Mouse (Mus musculus) right cerebral cortex, postnatal 4 days (tissue): ENCODE measurements around the gene Kcnh4.

ENCODE experiments used
- DNase-seq: peaks from one replicate; pipeline ENCODE4 v3.0.0-alpha.2; 2022

The Kcnh4 gene

DNA sequence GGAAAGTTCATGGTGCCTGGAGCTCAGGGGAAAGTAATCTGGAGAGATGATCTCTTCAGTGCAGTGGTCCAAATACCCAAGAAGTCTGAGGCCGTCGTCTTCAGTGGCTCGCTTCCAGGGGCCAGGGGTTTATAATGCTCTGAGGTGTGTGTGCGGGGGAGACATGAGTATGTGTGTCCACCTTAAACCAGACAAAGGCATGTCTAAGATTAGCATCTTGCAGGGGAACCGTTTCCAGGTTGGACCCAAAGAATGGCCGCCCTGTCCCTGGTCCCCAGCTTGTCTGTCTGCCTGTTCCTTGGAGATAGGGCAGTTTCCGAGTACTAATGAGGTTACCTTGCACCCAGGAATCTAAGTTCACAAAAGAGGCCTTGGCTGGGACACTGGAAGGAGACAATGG lies 3.1 kb upstream of the Kcnh4 start, which contains the start of gene Hcrt:
Gene Hcrt, minus strand, starts transcription at position 101 of the 400 bp plus-strand sequence.
- no peak for DNase-seq

DNA sequence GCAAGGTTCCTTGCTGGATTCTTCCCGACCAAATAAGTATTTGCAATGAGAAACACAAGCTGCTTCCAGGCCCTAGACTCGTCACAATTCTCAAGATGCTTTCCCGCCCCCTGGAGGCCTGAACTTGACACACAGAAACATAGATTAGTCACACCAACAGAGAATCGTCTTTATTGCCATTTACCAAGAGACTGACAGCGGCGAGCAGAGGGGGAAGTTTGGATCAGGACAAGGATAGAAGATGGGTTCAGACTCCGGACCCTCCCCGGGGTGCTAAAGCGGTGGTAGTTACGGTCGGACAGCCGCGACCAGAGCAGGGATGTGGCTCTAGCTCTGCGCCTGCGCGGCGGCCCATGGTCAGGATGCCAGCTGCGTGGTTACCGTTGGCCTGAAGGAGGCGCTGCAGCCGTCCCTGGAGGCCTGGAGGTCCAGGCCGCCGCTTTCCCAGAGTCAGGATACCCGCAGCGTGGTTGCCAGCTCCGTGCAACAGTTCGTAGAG lies 1.9 kb upstream of the Kcnh4 start:
- peak; percentile 89 for DNase-seq

DNA sequence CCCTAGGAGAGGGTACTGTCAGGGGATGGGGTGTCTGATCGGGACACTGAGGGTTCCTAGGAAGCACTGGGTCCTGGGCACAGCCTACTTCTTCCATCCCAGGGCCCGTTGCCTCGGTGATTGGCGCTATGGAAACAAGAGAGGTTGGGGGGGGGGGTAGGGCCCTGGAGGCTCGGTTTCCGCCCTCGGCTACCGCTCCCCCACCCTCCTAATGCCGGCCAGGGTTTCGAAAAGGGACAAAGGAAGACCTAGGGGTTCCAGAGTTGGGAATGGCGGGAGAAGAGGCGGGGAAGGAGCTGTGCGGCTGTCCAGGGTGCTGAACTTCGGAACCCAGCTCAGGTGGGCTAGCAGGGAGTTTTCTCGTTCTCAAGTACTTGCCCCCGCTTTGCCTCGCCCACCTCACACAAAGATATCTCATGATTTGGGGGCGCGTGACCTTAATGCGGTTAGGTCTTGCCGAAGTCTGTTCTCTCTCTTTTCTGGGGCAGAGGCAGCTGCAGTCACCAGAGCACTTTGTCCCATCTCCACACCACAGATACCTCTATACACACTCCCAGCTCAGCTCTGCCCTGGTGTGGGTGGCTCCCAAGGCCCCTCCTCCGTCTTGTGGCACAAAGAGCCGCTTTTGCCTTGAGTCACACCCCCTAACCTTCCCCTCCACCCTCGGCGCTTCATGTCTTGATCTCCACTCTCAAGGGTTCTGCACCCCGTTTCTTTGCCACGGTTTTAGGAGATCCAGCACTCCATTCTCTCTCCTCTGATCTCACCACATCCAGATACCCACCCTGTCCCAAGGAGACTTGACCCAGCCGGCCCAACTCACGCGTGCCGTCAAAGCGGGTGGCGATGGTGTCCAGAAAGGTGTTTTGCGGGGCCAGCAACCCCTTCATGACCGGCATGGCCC lies 783 bp downstream of the Kcnh4 start:
- DNase-seq = peak; percentile 48

DNA sequence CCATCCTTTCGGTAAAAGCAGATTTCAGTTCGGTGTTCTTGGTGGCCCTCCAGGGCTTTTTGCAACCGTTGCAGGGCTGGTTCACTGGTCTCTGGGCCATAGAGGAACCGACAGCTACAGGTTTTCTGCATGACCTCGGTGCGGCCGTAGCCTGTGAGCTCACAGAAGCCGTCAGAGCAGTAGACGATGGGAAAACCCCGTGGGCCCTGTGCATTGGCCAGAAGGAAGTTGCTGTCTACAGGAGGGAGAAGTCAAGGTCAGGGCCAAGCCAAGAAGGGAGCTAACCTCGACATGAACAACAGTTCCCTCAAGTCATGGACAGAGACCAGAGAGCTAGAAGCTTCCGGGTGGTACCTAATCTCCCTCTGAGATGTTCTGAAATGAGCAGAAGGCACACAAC lies 2.2 kb downstream of the Kcnh4 start:
- no peak for DNase-seq

DNA sequence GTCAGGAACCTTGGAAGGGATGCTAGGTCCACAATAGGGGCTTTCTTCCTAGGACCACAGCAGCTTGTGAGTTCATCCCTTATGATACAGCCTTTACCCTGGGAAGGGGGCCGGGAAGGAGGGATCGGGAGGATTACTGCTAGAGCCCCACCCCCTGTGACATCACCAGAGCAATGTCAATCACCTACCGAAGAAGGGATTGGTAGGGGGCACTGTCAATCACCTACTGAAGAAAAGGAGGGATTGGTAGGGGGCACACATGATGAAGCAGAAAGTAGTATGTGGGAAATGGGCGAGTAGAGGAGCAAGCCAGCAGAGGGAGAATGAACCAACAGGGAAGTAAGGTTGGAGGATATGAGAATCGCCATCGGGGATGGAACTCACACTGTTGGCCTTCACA lies 3.3 kb downstream of the Kcnh4 start:
- DNase-seq = no peak

DNA sequence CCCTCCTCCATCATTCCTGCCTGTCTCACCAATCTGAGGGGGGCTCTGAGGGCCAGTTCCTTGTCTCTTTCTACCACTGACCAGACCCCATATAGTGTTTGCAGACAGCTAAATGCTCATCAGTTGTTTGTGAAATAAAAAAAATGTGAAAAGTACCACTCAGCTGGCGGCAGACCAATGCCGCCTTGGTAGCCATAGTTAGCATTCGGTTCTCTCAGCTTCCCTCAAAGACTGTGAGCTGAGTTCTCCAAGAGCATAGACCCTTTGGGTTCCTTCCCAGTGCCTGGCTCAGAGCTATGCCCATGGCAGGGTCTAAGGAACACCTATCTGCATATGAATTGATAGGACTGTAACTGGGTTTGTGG lies 5.1 kb downstream of the Kcnh4 start:
- DNase-seq = no peak

DNA sequence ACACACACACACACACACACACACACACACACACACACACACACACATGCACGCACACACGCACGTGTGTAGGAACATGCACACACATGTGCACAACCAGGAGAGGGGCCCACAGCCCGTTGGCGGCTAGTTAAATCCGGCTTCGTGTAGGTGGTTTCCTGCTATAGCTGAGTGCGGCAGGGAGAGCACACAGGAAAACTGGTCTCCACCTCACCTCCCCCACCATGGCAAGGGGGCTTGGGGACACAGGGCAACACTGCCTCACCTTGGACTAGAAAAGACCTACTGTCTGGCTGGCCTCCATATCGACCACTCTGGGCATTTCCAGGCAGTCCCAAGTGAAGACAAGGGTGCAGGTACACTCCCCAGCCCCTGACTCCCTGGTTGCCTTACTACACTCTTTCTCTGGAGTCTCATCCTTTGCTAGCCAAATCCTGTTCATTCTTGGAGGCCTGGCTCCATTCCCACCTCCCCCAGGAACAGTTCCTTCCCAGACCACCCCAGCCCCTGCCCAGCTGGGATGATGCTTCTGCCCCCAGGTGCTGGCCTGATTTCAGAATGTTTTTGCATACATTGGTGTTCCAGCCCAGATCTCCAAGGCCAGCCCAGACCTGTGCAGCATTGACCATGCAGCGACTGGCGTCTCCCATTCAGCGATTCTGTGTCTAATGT lies 5.6 kb downstream of the Kcnh4 start:
- DNase-seq = no peak

DNA sequence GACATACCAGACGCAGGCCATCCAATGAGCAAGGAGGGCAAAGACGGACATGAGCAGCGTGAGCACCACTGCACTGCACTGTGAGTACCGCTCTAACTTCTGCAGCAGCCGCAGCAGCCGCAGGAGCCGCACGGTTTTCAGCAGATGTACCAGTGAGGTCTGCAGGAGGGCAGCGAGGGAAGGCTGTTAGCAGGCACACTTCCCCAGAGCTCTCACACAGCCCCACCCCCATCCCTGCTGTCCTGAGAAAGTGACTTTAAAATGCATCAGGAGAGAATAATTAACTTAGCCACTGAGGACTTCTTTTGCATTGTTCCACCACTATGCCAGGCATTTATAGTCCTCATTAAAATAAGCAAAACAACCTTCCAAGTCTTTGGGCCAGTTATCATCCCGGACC lies 7.4 kb downstream of the Kcnh4 start:
- DNase-seq = no peak

DNA sequence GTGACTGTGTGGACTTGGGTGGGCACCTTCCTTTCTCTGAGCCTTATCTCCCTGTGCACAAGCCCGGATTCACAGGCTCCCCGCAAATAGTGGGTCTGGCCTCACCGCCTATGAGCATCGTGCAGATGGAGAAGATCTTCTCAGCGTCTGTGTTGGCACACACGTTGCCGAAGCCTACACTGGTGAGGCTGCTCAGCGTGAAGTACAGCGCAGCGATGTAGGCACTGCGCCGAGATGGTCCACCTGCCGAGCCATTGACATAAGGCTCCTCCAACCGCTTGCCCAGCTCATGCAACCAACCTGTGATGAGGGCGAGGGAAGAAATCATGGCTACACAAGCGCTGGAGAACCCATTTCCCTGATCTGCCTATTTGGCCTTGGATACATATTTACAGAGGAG lies 9.6 kb downstream of the Kcnh4 start:
- DNase-seq = no peak

DNA sequence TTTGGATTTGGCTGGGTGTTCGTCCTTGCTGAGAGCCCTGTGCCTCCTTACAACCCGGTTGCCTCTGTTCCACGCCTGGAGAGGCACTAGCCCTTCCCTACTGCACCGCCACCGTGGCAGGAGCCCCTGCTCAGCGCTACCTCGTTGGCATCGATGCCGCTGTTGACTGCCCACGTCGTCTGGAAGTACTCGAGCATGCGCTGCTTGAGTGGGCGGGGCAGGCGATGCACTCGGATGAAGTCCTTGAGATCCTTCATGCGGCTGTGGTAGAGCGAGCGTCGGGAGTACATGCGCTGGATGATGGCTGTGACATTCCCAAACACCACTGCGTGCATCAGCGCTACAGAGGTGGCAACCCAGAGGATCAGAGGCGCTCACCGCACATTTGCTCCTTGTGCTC lies 10.3 kb downstream of the Kcnh4 start:
- no peak for DNase-seq

DNA sequence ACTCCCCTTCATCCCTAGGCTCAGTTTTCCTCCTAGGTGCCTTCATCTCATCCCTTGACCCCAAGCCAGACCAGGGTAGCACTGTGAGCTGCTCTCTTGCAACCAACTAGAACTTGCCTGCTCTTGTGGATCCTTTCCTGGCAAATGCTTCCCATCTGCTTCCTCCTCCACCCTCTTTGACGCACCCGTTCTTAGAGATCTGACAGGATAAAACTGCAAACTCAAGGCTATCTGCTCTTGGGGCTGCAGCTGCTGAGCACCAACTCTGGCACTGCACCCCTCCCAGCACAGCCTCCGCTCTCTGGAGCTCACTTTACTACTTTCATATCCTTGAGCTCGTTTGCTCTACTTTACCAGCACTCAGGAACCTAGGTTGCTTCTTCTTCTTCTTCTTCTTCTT lies 11.1 kb downstream of the Kcnh4 start:
- no peak for DNase-seq

DNA sequence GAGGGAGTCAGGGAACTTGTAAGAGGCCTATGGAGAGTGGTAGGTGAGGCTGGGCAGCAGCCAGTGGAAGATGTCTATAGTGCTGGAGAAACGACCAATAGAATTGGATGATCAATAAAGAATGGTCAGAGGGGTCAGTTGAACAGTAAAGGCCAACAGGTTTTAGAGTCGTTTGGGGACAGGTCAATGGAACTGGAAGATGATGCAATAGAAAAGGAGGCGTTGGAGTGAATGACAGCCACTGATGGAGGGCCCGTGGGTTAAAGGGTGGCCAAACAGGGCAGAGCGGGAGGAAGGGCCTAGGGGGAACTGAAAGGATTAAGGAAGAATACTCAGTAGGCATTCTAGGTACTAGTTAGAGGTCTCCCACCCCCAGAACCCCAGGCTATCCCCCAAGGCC lies 12.6 kb downstream of the Kcnh4 start:
- DNase-seq = no peak

DNA sequence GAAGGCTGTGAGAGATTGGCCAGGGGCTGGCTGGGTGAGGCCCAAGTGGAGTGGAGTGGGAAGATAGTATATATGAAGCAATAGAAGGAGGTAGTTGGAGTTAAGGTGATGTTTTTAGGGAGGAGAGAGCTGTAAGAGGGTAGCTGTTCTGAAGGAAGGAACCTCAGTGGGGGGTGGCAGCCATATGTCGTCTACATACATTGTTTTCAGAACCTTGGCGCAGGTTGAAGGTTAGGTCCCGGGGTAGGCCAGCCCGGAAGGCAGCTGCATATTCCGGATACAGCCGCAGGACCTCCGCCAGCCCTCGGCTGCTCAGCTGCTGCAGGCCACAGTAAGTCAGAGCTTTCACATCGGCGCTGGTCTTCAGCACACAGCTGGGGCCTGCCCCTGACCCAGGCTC lies 13.2 kb downstream of the Kcnh4 start:
- no peak for DNase-seq

DNA sequence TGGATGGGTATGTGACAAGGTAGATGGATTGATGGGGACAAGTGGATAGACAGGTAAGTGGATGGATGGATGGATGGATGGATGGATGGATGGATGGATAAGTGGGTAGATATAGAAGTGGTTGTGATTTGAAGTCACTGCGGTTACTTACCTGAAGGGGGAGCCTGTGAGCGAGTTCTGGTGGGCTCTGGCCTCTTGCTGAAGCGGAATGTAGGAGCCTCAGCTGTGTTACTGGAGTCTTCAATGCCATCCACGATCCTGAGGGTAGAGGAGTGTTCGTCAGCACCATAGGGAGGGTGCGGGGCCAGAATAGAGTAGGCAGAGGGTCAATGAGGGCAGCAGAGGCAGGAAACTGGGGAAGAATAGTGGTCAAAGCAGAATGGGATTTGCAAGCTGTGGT lies 14.7 kb downstream of the Kcnh4 start:
- DNase-seq = peak; percentile 49

DNA sequence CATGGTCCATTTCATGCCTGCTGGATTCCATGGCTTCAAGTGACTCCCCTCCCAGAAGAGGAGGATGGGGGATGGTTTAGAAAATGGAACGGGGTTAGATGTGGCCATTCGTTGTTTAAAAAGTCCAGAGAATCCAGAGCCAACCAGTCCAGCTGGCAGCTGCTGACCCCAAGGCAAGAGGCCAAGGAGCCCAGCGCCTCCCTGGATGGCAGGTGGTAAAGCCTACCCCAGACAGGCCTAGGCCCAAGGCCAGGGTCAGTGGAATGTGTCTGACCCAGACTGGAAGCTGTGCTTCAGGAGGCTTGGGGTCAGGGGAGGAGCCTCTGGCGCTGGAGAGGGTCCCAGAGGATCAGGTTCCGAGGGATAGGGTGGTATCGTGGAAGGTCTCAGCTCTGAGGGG lies 18.4 kb downstream of the Kcnh4 start:
- no peak for DNase-seq

DNA sequence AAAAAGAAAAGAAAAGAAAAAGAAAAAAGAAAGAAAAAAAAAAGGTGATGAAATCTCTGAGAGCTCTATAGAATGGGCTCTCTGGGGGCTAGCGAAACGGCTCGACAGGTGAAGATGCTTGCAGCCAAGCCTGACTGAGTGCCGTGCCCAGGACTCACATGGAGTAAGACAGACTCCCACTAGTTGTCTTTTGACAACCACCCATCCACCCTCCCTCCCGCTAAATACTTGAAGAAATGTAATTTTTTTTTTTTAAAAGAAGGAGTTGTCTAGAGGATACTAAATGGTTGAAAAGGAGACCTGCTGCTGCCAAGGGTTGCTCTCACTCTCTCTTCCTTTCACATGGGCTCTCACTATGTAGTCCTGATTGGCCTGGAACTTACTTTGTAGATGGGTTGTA lies 21.0 kb downstream of the Kcnh4 start:
- DNase-seq = no peak

DNA sequence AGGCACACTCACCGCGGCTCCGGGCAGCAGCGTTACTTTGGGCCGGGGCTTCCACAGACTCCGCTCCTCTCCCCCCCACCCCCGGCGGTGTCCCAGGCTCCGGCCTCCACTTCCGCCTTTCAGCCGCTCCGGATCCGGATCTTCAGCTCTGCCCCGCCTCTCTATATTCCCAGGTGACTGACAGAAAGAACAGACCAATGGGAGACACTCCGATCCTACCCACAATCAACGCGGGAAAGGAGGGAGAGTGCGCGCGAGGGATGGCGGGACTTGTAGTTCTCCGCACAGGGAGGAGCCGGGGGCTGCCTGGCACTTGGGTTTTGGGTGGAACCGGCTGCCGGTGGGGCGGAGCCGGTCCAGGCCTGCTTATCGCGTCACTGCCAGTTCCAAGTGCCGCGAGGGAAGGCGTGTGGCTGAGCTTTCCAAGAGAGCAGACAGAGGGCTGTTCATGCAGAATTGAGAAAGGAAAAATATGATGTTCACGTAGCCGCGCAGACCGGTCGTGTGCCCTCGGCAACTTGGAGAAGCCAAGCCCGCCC lies 21.6 kb downstream of the Kcnh4 start, which contains the start of gene Rab5c:
Gene Rab5c, minus strand, starts transcription at position 150 of the 539 bp plus-strand sequence.
- peak; percentile 96 for DNase-seq

DNA sequence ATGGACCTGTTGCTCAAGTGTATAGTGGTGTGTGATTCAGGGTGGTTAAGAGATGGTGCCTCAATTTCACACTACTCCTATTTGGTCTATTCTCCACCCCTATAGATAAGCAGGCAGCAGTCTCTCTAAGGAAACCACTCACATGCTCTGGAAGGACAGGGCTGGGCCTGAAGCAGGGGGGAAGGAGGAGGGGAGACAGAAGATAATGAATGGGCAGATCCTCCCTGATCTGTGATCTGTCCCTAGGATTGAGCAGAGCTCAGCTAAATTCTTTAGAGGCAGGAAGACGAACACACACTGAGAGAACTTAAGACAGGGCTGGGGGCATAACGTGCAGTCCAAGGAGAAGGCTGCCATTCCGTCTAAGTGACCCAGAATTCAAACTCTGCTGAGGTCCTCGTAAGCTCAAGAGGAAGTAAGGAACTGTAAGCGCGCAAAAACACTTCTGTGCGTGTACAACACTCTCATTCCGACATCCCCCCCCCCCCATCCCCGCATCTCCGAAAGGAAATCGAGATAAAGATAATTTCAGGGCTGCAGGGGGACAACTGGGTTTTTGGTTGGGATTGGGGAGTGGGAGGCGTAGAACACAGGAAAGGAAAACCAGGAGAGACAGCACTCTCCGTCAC lies 22.5 kb downstream of the Kcnh4 start:
- DNase-seq = no peak

DNA sequence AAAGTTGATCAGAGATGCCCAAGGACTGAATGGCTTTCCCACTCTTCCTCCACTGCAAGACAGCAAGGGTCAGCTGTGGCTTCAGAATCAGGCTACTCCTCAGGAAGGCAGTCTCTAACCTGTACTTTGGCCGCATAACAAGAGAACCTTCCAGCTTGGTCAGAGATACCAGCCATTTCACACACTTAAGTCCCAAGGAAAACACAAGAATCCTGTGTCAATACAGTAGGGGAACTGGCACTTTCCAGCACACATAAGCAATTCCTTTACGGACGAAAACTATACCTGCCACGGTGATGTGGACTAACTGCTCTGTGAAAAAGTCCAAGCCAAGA lies 23.0 kb downstream of the Kcnh4 start:
- no peak for DNase-seq

DNA sequence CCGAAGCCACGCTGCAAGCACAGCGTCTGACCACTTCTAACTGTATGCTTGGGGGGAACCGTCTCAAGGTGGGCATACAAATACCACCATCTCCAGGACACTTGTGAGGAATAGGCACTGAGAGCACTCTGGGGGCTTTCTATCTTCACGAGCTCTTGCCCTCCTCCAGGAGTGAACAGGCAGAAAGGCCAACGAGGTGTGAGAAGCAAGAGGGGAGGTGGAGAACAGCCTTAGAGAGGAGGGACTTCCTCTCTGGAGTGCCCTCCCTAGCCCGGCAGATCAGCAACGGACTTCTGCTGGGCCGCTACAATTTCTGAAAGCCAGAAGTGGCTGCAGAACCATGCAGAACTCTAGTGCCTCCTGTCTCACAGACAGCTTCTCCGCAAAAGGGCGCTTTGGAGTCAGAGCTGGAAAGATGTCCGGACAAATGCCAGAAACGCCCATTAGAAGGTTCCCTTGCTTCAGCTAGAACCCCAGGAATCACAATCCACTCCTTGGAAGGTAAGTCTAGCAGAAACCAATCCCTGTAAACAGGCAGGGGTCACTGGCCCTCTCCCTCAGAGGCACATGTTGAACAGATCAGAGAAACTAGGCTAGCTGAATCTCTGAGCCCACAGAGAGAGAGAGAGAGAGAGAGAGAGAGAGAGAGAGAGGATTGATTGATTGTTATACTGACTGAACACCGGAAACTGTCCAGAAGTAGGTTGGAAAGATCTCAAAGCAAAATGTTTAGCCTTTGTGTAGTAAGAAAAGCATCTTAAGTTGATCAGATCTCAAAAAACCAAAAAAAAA lies 23.6 kb downstream of the Kcnh4 start:
- DNase-seq = no peak

DNA sequence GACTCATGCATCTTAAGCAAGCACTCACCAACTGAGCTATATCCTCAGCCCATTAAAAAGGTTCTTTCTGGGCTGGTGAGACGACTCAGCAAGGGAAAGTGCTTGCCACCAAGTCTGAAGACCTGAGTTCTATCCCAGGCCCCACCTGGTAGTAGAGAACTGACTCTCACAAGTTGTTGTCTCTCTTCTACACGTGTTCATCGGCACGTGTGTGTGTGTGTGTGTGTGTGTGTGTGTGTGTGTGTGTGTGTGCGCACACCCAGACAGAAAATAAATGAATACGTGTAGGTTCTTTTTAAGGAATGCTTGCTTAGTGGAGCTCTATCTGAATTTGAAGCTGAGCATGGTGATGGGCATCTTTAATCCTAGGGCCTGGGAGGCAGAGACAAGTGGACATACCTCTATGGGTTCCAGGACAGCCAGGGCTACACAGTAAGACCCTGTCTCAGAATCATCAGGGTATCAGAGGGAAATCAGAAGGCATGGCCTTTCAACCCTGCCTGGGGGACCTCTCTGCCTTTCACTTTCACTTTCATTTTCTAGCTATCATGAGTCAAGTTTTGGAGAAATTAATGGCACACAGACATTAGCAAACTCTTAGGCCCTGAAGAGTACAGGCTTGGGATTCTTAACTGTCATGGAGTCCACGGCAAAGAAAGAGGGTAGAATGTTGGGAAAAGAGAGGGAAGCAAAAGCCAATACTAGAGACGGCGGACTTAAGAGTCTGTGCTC lies 24.4 kb downstream of the Kcnh4 start:
- no peak for DNase-seq
